Mouse (Mus musculus) intestine, postnatal 0 days (tissue): ENCODE data around the gene Bcas3. TPM values are rescaled to one million over a fixed set of nuclear protein-coding genes. Genes with fewer than 3 reads are reported as not detected.
A peak's percentile ranks its signal among the peaks of the same experiment; 100 is the strongest.

Source experiments
- ATAC-seq: fragments of 200-750 bp; cut with Nextera tagmentation; 2 replicates; pipeline ENCODE4 v1.8.0; 2017; ENCODE audit warnings: mild to moderate bottlenecking, moderate TSS enrichment, moderate library complexity
- H3K27ac ChIP-seq: fragments of 300-500 bp; sonication (generic); 2 replicates; pipeline ENCODE4 v1.5.1; 2014; ENCODE audit warnings: mild to moderate bottlenecking, low read depth, low read length, moderate library complexity
- H3K27me3 ChIP-seq: fragments of 300-500 bp; sonication (generic); replicated peaks from 2 replicates; pipeline ENCODE4 v1.6.1; 2014; ENCODE audit warnings: low read length, mixed read lengths; ENCODE audit not compliant: control insufficient read depth, insufficient read depth
- H3K36me3 ChIP-seq: fragments of 300-500 bp; sonication (generic); 2 replicates; pipeline ENCODE4 v1.6.1; 2014; ENCODE audit warnings: mild to moderate bottlenecking, moderate library complexity; ENCODE audit not compliant: control insufficient read depth, insufficient read depth
- H3K4me1 ChIP-seq: fragments of 300-500 bp; sonication (generic); replicated peaks from 2 replicates; pipeline ENCODE4 v1.6.1; 2014; ENCODE audit warnings: antibody characterized with exemption, low read length, mixed read lengths; ENCODE audit not compliant: control insufficient read depth, insufficient read depth
- H3K4me2 ChIP-seq: fragments of 300-500 bp; sonication (generic); replicated peaks from 2 replicates; pipeline ENCODE4 v1.6.1; 2014; ENCODE audit warnings: low read depth, mild to moderate bottlenecking, moderate library complexity
- H3K4me3 ChIP-seq: fragments of 300-500 bp; sonication (generic); 2 replicates; pipeline ENCODE4 v1.5.1; 2014; ENCODE audit warnings: low read depth, low read length
- H3K9ac ChIP-seq: fragments of 300-500 bp; sonication (generic); 2 replicates; pipeline ENCODE4 v1.6.1; 2014; ENCODE audit warnings: mild to moderate bottlenecking, low read depth, low read length
- H3K9me3 ChIP-seq: fragments of 300-500 bp; sonication (generic); 2 replicates; pipeline ENCODE4 v1.6.1; 2016; ENCODE audit warnings: mixed run types; ENCODE audit not compliant: control insufficient read depth
- CTCF ChIP-seq: sonication (generic); IDR thresholded peaks from 2 replicates; pipeline ENCODE4 v1.5.1; 2016; ENCODE audit warnings: low read depth, mild to moderate bottlenecking, control low read depth, antibody characterized with exemption, moderate library complexity
- WGBS: fragments of 180-500 bp; shearing (Covaris S2); extraction: QIAGEN DNeasy Blood & Tissue Kit; methylation state at CpG from one replicate; pipeline ENCODE4 v1.1.7; 2014; 5-methylcytosine and 5-hydroxymethylcytosine counted together
- polyA plus RNA-seq: library from polyadenylated mRNA; unstranded; fragments of >200 nt; fragmentation: Nextera tagmentation; extraction: Ambion mirVana; gene quantifications from 2 replicates; pipeline ENCODE4 v1.2.1, GENCODE M21; 2015

The Bcas3 gene
- polyA plus RNA-seq = 17.2 and 17.5 TPM in 2 replicates

- H3K9ac ChIP-seq = peak within 1 kb of the TSS; percentile 63
- H3K27ac ChIP-seq = peak within 1 kb of the TSS; percentile 58; the same call in 1 of the 2 replicates
- ATAC-seq = peak; percentile 99
- H3K4me2 ChIP-seq = peak within 1 kb of the TSS; percentile 87
- peak within 1 kb of the TSS; percentile 64 for H3K4me3 ChIP-seq
- H3K9me3 ChIP-seq = no peaks in the 10 kb centered on the region
- peaks cover 12% of the 10 kb centered on the region; the same call in 1 of the 2 replicates for H3K36me3 ChIP-seq
- H3K27me3 ChIP-seq = no peaks in the 10 kb centered on the region
- WGBS = under 1% methylated on average over 47 of the region's 47 CpGs
- no peak for TF ChIP-seq CTCF
- H3K4me1 ChIP-seq = peaks cover 4% of the 10 kb centered on the region; the same call in 1 of the 2 replicates
Measured at GRCm38 (mm10) chr11:85352539-85353380, at the start of gene Bcas3. Gene Bcas3 (plus strand): TSS chr11:85353167.

GRCm38 (mm10) chr11:85306577-85307260, 46.2 kb upstream of the Bcas3 start:
- Histone ChIP-seq H3K9me3 (no peaks in the 10 kb centered on the region), H3K4me1 (no peaks in the 10 kb centered on the region), H3K27me3 (no peaks in the 10 kb centered on the region), H3K9ac (no peak overlapping the region), H3K4me2 (no peak overlapping the region), H3K4me3 (no peak overlapping the region), H3K27ac (no peak overlapping the region), H3K36me3 (no peaks in the 10 kb centered on the region)
- ATAC-seq = no peak
- no peak for TF ChIP-seq CTCF
- WGBS = 24% methylated on average over 4 of the region's 4 CpGs

GRCm38 (mm10) chr11:85308799-85309198, 44.2 kb upstream of the Bcas3 start:
- 81% methylated on average over 2 of the region's 2 CpGs for WGBS
- Histone ChIP-seq H3K9me3 (no peaks in the 10 kb centered on the region), H3K9ac (no peak overlapping the region), H3K27me3 (no peaks in the 10 kb centered on the region), H3K27ac (no peak overlapping the region), H3K4me2 (no peak overlapping the region), H3K4me1 (no peaks in the 10 kb centered on the region), H3K4me3 (no peak overlapping the region), H3K36me3 (no peaks in the 10 kb centered on the region)
- ATAC-seq = no peak
- peak; percentile 27 for TF ChIP-seq CTCF

- Histone ChIP-seq H3K4me1 (no peaks in the 10 kb centered on the region), H3K4me2 (peak overlapping the region; percentile 87), H3K27me3 (no peaks in the 10 kb centered on the region), H3K36me3 (no peaks in the 10 kb centered on the region), H3K4me3 (peak overlapping the region; percentile 83), H3K9ac (peak overlapping the region; percentile 86), H3K9me3 (no peaks in the 10 kb centered on the region), H3K27ac (peak overlapping the region; percentile 86; the same call in 1 of the 2 replicates)
- no peak for ATAC-seq
- under 1% methylated on average over 15 of the region's 15 CpGs for WGBS
- no peak for TF ChIP-seq CTCF
Measured at GRCm38 (mm10) chr11:85310407-85310712, 42.6 kb upstream of the Bcas3 start.

- H3K4me1 ChIP-seq = no peaks in the 10 kb centered on the region
- peak within 1 kb of the TSS; percentile 86 for H3K27ac ChIP-seq
- peak within 1 kb of the TSS; percentile 83 for H3K4me3 ChIP-seq
- H3K9me3 ChIP-seq = no peaks in the 10 kb centered on the region
- peak; percentile 18 for TF ChIP-seq CTCF
- no peaks in the 10 kb centered on the region for H3K36me3 ChIP-seq
- H3K27me3 ChIP-seq = no peaks in the 10 kb centered on the region
- peak; percentile 96 for ATAC-seq
- WGBS = under 1% methylated on average over 73 of the region's 78 CpGs
- H3K4me2 ChIP-seq = peak within 1 kb of the TSS; percentile 87
- H3K9ac ChIP-seq = peak within 1 kb of the TSS; percentile 86
Measured at GRCm38 (mm10) chr11:85310713-85311574, 42.0 kb upstream of the Bcas3 start, which contains the start of gene Ppm1d. Gene Ppm1d (plus strand): TSS chr11:85311244.
